Comparison of ENCODE assay signal across 9 mouse cellular contexts in the genomic region with DNA sequence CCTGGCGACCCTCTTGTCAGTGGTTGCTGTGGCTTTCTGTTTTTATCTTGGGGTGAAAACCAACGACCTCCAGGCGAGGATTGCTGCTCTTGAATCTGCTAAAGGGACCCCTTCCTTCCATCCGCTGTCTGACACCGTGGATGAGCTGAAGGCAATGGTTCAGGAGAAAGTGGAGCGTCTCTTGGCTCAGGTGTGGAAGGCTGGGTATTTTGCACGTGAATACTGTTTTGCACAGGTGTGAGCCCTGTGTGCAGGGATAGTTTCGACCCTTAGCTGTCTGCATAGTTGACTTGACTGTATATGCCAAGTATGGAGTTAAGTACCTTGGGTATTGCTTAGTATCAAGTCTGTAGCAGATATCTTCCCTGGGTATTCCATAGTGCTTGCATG. TPM values are rescaled to one million over a fixed set of nuclear protein-coding genes. Genes with fewer than 3 reads are reported as not detected.
DNase-seq lines count a peak whose midpoint lies in the region; ATAC-seq lines count a peak whose summit lies in the region.
"Had no signal": no experiment of that assay in that cellular context is flagged by ENCODE, and none has a peak within 500 bp of the region (broad histone marks: within the 10 kb centered on the region; RNA-seq: fewer than 3 reads in every experiment).

No protein-coding gene starts in this region.

- H3K9ac ChIP-seq in heart, embryonic 15.5 days = peak overlapping the region; percentile 60
- peak overlapping the region; percentile 46 for H3K9ac ChIP-seq in embryonic facial prominence, embryonic 11.5 days (replicated peaks; ENCODE audit: low read length)
- H3K9ac ChIP-seq in hindbrain, embryonic 15.5 days = peak overlapping the region; percentile 52; the same call in 1 of the 2 replicates
- H3K9ac ChIP-seq in midbrain, embryonic 14.5 days (replicated peaks; ENCODE audit: low read length) = no peak overlapping the region; the same call in 1 of the 2 replicates

- WGBS in heart, embryonic 15.5 days = 22% methylated on average over 8 of the region's 8 CpGs
- WGBS in embryonic facial prominence, embryonic 11.5 days = 20% methylated on average over 8 of the region's 8 CpGs
- 22% methylated on average over 8 of the region's 8 CpGs for WGBS in hindbrain, embryonic 15.5 days
- 22% methylated on average over 8 of the region's 8 CpGs for WGBS in midbrain, embryonic 14.5 days

- no peaks in the 10 kb centered on the region for H3K36me3 ChIP-seq in heart, embryonic 15.5 days
- no peaks in the 10 kb centered on the region for H3K36me3 ChIP-seq in embryonic facial prominence, embryonic 11.5 days (replicated peaks; ENCODE audit: control insufficient read depth, insufficient read depth, low read depth, low read length)
- no peaks in the 10 kb centered on the region for H3K36me3 ChIP-seq in hindbrain, embryonic 15.5 days
- no peaks in the 10 kb centered on the region for H3K36me3 ChIP-seq in midbrain, embryonic 14.5 days (ENCODE audit: control insufficient read depth, insufficient read depth, low read length)

- no peaks in the 10 kb centered on the region for H3K9me3 ChIP-seq in heart, embryonic 15.5 days (replicated peaks)
- H3K9me3 ChIP-seq in embryonic facial prominence, embryonic 11.5 days (replicated peaks; ENCODE audit: control insufficient read depth, low read length) = no peaks in the 10 kb centered on the region
- no peaks in the 10 kb centered on the region for H3K9me3 ChIP-seq in hindbrain, embryonic 15.5 days
- no peaks in the 10 kb centered on the region for H3K9me3 ChIP-seq in midbrain, embryonic 14.5 days (ENCODE audit: control insufficient read depth, low read length)

- peak overlapping the region; percentile 100 for H3K4me2 ChIP-seq in heart, embryonic 15.5 days
- H3K4me2 ChIP-seq in embryonic facial prominence, embryonic 11.5 days (ENCODE audit: low read depth, low read length) = peak overlapping the region; percentile 94
- H3K4me2 ChIP-seq in hindbrain, embryonic 15.5 days = peak overlapping the region; percentile 98
- peak overlapping the region; percentile 97 for H3K4me2 ChIP-seq in midbrain, embryonic 14.5 days (ENCODE audit: low read length)

- no peak for ATAC-seq in heart, embryonic 15.5 days (replicated peaks; ENCODE audit: insufficient number of reproducible peaks, insufficient read depth, low FRiP score, low read depth)
- no peak for ATAC-seq in embryonic facial prominence, embryonic 11.5 days (replicated peaks; ENCODE audit: insufficient number of reproducible peaks, low FRiP score, low TSS enrichment, low read depth)
- ATAC-seq in hindbrain, embryonic 15.5 days (ENCODE audit: low FRiP score, low read depth) = no peak
- no peak for ATAC-seq in midbrain, embryonic 14.5 days (ENCODE audit: low FRiP score, low TSS enrichment)
- ATAC-seq in erythroid progenitor cell, adult 5-6 weeks (replicated peaks; ENCODE audit: low FRiP score, poor library complexity, severe bottlenecking) = no peak

- 0 out of 2 replicates have a peak, but pooled peaks cover 9% of the 10 kb centered on the region for H3K27me3 ChIP-seq in heart, embryonic 15.5 days
- no peaks in the 10 kb centered on the region for H3K27me3 ChIP-seq in embryonic facial prominence, embryonic 11.5 days (ENCODE audit: control insufficient read depth, insufficient read depth, low read length)
- H3K27me3 ChIP-seq in hindbrain, embryonic 15.5 days = no peaks in the 10 kb centered on the region
- H3K27me3 ChIP-seq in midbrain, embryonic 14.5 days (ENCODE audit: control insufficient read depth, insufficient read depth, low read length) = no peaks in the 10 kb centered on the region
- H3K27me3 ChIP-seq: CH12.LX had no signal

- H3K4me1 ChIP-seq in heart, embryonic 15.5 days (replicated peaks) = peaks cover 4% of the 10 kb centered on the region
- no peaks in the 10 kb centered on the region for H3K4me1 ChIP-seq in embryonic facial prominence, embryonic 11.5 days (ENCODE audit: control insufficient read depth, insufficient read depth, low read length)
- peaks cover 8% of the 10 kb centered on the region for H3K4me1 ChIP-seq in hindbrain, embryonic 15.5 days (replicated peaks)
- peaks cover 4% of the 10 kb centered on the region; the same call in 1 of the 2 replicates for H3K4me1 ChIP-seq in midbrain, embryonic 14.5 days (ENCODE audit: control insufficient read depth, insufficient read depth, low read length)

- H3K4me3 ChIP-seq in heart, embryonic 15.5 days = peak overlapping the region; percentile 71
- peak overlapping the region; percentile 47 for H3K4me3 ChIP-seq in embryonic facial prominence, embryonic 11.5 days (ENCODE audit: low read depth, low read length)
- peak overlapping the region; percentile 54 for H3K4me3 ChIP-seq in hindbrain, embryonic 15.5 days
- H3K4me3 ChIP-seq in midbrain, embryonic 14.5 days (replicated peaks; ENCODE audit: low read depth, low read length) = peak overlapping the region; percentile 47

- H3K27ac ChIP-seq in heart, embryonic 15.5 days = no peak overlapping the region
- H3K27ac ChIP-seq in embryonic facial prominence, embryonic 11.5 days (replicated peaks; ENCODE audit: low read depth, low read length) = no peak overlapping the region
- H3K27ac ChIP-seq in hindbrain, embryonic 15.5 days (replicated peaks) = no peak overlapping the region
- no peak overlapping the region for H3K27ac ChIP-seq in midbrain, embryonic 14.5 days (replicated peaks; ENCODE audit: low read depth, low read length)

- no peak for DNase-seq in heart, adult 8-10 months (ENCODE audit: low spot score)
- DNase-seq in embryonic facial prominence, embryonic 11.5 days (ENCODE audit: low spot score) = no peak
- no peak for DNase-seq in midbrain, embryonic 14.5 days
- DNase-seq in embryo, embryonic 11 days = no peak
- DNase-seq in frontal cortex, postnatal 14 days (ENCODE audit: low spot score in 2 of 2) = no peak

RNA-seq across cellular contexts. Expression of gene Col25a1, which starts 50.3 kb away (rescaled TPM):
- polyA plus RNA-seq in heart, embryonic 15.5 days (2015; fragmentation: Nextera tagmentation; extraction: Ambion mirVana) = 1.3 and 2.5 TPM in 2 replicates
- under 1 TPM; 0.20 to 0.34 (median 0.23) TPM for total RNA-seq in heart, adult 8-10 months (2022)
- 11.0 and 11.1 TPM in 2 replicates for polyA plus RNA-seq in embryonic facial prominence, embryonic 11.5 days (2014; fragmentation: Nextera tagmentation; extraction: Ambion mirVana)
- 5.5 and 6.4 TPM in 2 replicates for polyA plus RNA-seq in hindbrain, embryonic 15.5 days (2015; fragmentation: Nextera tagmentation; extraction: Ambion mirVana)
- polyA plus RNA-seq in midbrain, embryonic 14.5 days (2014; fragmentation: Nextera tagmentation; extraction: Ambion mirVana) = 15.4 and 17.1 TPM in 2 replicates
- total RNA-seq in erythroid progenitor cell, adult 5-6 weeks (2015; ENCODE audit: low replicate concordance) = not detected in 2 replicates
- total RNA-seq in erythroid progenitor cell, adult 5-6 weeks (2017; ENCODE audit: low replicate concordance) = not detected in 2 replicates
- total RNA-seq: CH12.LX had no signal
